Mouse (Mus musculus) adrenal gland, postnatal 10 days (tissue): ENCODE measurements around the gene Bco2. TPM values are rescaled to one million over a fixed set of nuclear protein-coding genes. Genes with fewer than 3 reads are reported as not detected.

Source experiments
- DNase-seq: peaks from one replicate; pipeline ENCODE4 v3.0.0; 2021; ENCODE audit warnings: mixed read lengths
- total RNA-seq, 2 experiments: library from RNA; stranded (reverse); gene quantifications; 2 replicates each; pipeline ENCODE4 v1.2.3; 2021

Gene Bco2
- total RNA-seq, 2 experiments from 2014 or later, result 3.1 to 3.3 TPM

- DNase-seq, result no peak
Measured at GRCm38 (mm10) chr9:50561145-50561917, 6.3 kb upstream of the Bco2 start, which contains the start of gene Tex12. Gene Tex12, minus strand, starts transcription at chr9:50561325.

DNA sequence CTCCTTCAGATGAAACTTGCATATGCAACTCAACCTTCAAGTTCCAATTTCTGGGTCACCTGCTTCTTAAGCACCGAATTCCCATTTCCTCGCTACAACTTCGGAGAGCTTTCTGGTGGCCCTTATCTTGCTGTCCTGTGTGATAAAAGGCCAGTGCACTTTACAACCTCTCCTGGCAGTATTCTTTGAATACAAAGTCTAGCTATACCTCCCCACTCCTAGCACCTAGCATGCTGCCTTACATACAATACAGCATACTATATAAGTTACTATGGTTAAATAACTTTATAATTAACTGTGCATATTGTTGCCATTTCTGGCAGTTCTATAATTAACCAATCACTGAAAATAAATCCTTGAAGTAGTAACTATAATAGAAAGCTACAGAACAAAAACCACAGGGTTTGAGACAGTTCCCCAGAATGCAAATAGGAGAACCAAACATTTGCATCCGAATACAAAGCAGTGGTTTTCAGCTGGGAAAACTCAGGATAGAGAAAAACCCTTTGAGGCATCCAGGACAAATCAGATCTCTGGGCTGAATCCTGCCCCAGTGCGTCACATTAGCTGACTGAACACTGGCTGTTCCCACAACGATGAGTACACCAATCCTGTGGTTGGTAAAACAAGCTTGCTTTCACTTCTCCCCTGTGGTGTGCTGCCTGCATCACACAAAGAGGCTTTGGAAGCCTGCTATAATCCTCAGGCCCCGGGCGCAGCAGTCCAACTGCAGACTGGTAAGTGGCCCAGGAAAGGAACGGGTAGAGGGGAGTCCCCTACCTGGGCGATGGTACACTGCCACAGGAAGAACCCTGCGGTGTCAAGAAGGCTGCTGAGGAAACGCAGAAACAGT lies 514 bp downstream of the Bco2 start, which contains the start of gene Il18:
TSS of gene Il18 (plus strand) at position 587 of the 853 bp plus-strand sequence.
- peak; percentile 48 for DNase-seq

GRCm38 (mm10) chr9:50553547-50553946 lies 1.4 kb downstream of the Bco2 start:
- no peak for DNase-seq

DNA sequence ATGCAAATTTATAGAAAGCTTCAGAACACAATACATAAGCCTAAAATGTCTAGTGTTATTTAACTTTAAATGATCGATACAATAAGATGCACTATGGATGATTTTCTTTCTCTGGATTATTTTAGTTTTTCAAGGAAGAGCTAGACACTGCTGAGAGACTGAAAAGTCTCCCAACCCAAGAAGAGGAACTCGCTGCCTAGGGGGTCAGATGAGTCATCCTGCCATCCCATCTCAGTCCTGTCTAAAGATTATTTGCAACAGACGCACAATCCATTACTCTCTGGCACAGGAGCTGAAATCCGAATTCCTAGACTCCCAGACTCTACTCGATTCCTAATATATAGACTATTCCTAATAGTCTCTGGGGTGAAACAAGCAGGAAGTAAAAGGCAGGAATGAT lies 2.8 kb downstream of the Bco2 start:
- no peak for DNase-seq

DNA sequence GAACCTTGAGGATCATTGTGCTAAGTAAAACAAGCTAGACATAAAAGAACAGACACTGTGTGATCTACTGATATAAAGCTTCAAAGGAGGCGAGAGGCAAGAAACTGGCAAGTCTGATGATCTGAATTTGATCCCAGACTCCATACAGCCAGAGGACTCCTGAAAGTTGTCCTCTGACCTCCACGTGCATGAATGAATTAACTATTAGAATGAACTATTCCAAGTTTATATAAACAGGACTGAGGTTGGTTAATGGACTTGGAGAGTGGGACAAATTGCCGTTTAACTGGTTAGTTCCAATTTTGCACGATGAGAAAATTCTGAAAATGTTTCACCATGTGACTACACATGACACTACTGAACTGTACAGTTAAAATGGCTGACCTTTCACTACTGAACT lies 6.0 kb downstream of the Bco2 start:
- no peak for DNase-seq

DNA sequence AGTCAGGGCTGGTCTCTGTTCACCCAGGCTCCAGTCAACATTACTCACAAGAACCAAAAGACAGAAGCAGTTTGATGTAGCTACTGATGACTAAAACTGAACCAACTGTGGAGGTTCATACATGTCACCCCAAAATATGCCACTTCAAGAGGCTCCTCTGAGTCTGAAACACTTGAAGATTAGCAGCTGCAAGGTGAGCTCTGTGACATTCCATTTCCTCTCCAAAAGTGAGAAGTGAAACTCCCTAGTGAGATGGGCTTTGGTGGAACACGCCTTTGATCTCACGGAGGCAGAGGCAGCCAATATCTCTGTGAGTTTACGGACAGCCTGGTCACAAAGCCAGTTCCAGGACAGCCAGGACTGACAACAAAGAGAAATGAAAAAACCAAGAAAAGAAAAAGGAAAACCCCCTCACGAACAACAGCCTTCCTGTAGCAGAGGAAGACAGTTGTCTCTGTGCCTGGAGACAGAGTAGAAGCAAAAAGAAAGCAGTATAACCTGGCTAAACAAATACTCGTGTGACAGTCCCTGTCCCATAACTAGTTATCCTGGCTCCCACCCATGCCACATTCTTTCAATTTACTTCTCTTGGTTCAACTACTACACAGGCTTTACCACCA lies 7.0 kb downstream of the Bco2 start:
- no peak for DNase-seq

DNA sequence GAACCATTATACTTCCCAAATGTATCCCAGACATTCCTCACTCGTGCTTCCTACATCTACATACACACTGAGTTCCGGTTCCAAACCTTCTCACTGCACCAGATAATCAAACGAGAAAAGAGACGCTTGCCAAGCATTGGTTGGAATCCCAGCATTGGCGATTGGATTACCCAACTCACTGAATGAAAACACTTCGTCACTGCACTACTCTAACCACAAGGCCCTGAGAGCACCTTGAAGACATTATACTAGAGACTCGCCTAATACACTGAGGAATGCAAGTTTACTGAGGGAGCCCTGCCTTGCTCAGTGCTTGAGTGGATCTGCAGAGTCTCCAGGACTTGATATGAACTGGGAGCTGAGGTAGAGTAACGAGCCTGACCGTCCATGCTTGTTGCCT lies 12.6 kb downstream of the Bco2 start:
- DNase-seq, result no peak

- DNase-seq, result no peak
Measured at GRCm38 (mm10) chr9:50540170-50540569, 14.8 kb downstream of the Bco2 start.

DNA sequence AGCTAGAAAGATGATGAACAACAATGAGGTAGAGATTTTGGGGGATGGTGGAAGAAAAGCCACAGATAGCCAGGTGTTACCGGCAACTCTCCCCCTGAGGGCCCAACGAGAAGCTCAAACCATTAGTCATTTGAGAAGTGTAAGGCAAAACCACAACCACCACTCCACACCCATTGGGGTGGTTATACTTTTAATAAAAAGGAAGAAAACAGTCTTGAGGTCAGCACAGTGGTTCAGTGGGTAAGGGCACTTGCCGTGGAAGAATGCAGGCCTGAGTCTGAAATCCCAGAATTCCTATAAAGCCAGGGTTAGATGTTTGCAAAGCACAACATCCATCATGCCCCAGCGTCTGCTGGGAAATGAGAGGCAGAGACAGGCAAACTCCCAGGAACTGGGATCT lies 17.7 kb downstream of the Bco2 start:
- no peak for DNase-seq

- no peak for DNase-seq
Measured at GRCm38 (mm10) chr9:50536603-50537135, 18.3 kb downstream of the Bco2 start.

- DNase-seq, result peak; percentile 42
Measured at GRCm38 (mm10) chr9:50535930-50536329, 19.1 kb downstream of the Bco2 start.

DNA sequence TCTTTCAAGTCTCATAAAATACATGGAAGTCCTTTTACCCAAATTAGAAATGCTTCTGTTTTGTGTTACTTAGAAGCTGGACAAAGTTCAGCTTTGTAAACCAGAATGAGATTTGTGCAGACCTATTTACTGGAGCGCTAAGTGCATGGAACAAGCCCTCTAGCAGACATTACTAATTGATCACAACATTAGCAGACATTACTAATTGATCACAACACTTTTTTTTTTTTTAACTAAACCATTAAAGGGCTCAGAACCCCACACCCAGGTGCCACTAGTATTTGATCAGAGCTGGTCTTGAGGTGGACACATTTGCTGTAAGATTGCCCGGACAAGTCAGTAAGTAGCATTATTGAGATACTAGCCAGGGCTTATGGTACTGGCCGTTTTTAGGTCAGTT lies 21.2 kb downstream of the Bco2 start:
- DNase-seq, result no peak

DNA sequence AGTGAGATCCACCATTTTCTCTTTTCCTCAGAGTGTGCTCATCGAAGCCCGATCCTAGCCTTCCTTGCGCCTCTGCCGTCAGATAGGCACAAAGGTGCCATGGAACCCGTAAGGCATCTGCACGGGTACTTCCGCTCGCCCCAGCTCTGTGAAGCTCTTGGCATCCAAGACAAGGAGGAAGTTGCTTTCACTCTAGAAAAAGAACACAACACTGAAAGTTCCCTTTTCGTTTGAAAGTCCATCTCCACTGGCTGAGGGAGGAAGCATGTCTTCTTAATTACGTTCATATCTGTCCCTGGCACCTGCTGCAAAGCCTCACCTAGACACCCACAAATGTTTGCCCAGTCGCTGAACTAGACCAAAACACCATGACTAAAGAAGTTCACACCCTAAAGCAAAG lies 21.7 kb downstream of the Bco2 start:
- no peak for DNase-seq

GRCm38 (mm10) chr9:50530890-50531289 lies 24.1 kb downstream of the Bco2 start:
- DNase-seq, result peak; percentile 24

DNA sequence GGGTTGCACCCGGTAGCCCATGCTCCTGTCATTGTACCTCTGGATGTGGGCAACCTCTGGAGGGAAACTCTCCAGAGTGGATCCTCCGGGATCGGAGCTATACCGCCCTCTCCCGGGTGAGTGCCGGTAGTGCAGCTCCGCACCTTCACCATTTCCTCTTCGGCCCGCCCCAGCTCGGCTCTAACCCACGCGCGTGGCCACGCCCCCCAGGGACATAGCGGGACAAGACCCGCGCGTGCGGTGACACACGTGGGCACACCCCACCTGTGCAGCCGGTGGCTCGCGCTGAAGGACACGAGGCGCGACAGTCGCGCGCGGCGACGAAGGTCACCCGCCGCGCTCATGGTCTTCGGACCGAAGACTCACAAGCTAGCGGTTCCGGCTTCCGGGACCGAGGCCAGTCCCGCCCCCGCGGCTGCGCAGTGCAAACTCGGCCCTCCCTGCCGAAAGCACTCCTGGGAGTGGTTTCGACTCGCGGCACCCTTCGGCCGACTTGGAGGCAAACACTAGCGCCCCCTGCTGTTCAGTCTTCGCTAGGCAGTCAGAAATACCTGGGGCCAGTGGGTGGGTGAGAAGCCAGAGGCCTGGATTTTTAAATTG lies 26.6 kb downstream of the Bco2 start, which contains the start of gene Pts:
TSS of gene Pts (minus strand) at position 432 of the 600 bp plus-strand sequence.
- DNase-seq, result peak; percentile 98

DNA sequence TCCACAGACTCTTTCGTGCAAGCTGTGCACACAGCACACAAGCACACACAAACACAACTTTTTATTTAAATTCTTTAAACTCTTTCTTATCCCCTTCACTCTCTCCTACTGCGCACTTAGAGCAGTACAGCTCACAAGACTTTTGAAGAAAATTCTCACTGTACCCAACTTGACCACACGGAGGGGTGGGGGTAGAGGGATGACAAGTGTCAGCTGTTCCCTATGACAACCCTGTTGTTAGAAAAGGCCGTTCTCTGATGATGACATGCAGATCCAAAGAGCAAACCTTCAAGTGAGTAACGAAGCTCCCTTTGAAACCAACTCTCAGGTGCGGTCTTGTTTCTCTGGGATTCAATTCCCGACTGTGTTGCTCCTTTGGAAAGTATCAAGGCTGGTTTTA lies 27.1 kb downstream of the Bco2 start:
- DNase-seq, result no peak

- DNase-seq, result no peak
Measured at GRCm38 (mm10) chr9:50525585-50525984, 29.4 kb downstream of the Bco2 start.

- DNase-seq, result peak; percentile 55
Measured at GRCm38 (mm10) chr9:50524936-50525335, 30.0 kb downstream of the Bco2 start.

GRCm38 (mm10) chr9:50522574-50522973 lies 32.4 kb downstream of the Bco2 start:
- DNase-seq, result no peak

DNA sequence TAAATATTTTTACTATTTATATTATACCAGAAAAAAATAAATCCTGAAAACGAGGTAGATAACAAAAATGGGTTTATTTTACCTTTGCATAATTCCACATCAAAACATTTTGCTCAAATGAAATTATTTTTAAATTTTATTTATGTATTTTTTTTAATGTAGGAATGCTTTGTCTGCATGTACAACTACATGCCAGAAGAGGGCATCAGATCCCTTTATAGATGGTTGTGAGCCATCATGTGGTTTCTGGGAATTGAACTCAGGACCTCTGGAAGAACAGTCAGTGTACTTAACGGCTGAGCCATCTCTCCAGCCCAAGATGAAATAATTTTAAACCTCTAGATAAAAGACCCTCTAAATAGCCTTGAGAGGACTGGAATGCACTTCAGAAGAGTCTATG lies 33.4 kb downstream of the Bco2 start:
- no peak for DNase-seq

- no peak for DNase-seq
Measured at GRCm38 (mm10) chr9:50520748-50521147, 34.2 kb downstream of the Bco2 start.

- DNase-seq, result peak; percentile 32
Measured at GRCm38 (mm10) chr9:50518781-50519180, 36.2 kb downstream of the Bco2 start.
